Mouse (Mus musculus) liver, adult 2 months (tissue): Measurements from ENCODE around the gene Kcnab3. TPM values are rescaled to one million over a fixed set of nuclear protein-coding genes. Genes with fewer than 3 reads are reported as not detected.

Source experiments
- DNase-seq: peaks from one replicate; pipeline ENCODE4 v3.0.0-alpha.2; 2011; ENCODE audit warnings: low read depth, low spot score; ENCODE audit errors: extremely low read depth
- H3K27ac ChIP-seq: fragments of 200-500 bp; replicated peaks from 2 replicates; pipeline ENCODE4 v1.5.1; 2012; ENCODE audit warnings: low read depth, mild to moderate bottlenecking, control low read depth, inconsistent platforms, low read length; ENCODE audit not compliant: insufficient read depth
- H3K27me3 ChIP-seq: fragments of 200-500 bp; 2 replicates; pipeline ENCODE4 v1.6.1; 2012; ENCODE audit warnings: mild to moderate bottlenecking, moderate library complexity, low read length, inconsistent platforms; ENCODE audit not compliant: control insufficient read depth, insufficient read depth
- H3K36me3 ChIP-seq: fragments of 200-500 bp; 2 replicates; pipeline ENCODE4 v1.6.1; 2012; ENCODE audit warnings: low read length, inconsistent platforms; ENCODE audit not compliant: control insufficient read depth, insufficient read depth
- H3K4me1 ChIP-seq: fragments of 200-500 bp; 2 replicates; pipeline ENCODE4 v1.6.1; 2011; ENCODE audit warnings: low read length; ENCODE audit not compliant: control insufficient read depth, insufficient read depth
- H3K4me3 ChIP-seq: fragments of 200-500 bp; 2 replicates; pipeline ENCODE4 v1.5.1; 2011; ENCODE audit warnings: low read depth, mild to moderate bottlenecking, control low read depth, low read length, moderate library complexity; ENCODE audit not compliant: insufficient read depth
- H3K79me2 ChIP-seq: fragments of 200-500 bp; 2 replicates; pipeline ENCODE4 v1.6.1; 2012; ENCODE audit warnings: inconsistent platforms, mild to moderate bottlenecking, low read length, moderate library complexity; ENCODE audit not compliant: control insufficient read depth, insufficient read depth
- H3K9ac ChIP-seq: fragments of 200-500 bp; 2 replicates; pipeline ENCODE4 v1.6.1; 2012; ENCODE audit warnings: low read depth, mild to moderate bottlenecking, control low read depth, inconsistent platforms, low read length
- CTCF ChIP-seq: fragments of 200-500 bp; IDR thresholded peaks from 2 replicates; pipeline ENCODE4 v1.5.1; 2011; ENCODE audit warnings: low read depth, low read length, control low read depth
- POLR2A ChIP-seq: fragments of 200-500 bp; IDR thresholded peaks from 2 replicates; pipeline ENCODE4 v1.6.1; 2011; ENCODE audit warnings: low read length, control low read depth; ENCODE audit not compliant: insufficient read depth; ENCODE audit errors: extremely low read depth
- WGBS: fragments of 180-500 bp; shearing (Covaris S2); methylation state at CpG from one replicate; pipeline ENCODE4 v1.1.7; 2018; 5-methylcytosine and 5-hydroxymethylcytosine counted together
- polyA plus RNA-seq: library from polyadenylated mRNA; depleted of rRNA; stranded (reverse); fragments of >200 nt; gene quantifications from 2 replicates; pipeline ENCODE4 v1.2.3, GENCODE M21; 2012; rRNA removed
- total RNA-seq: library from RNA; depleted of rRNA; stranded (reverse); fragments of >200 nt; gene quantifications from 2 replicates; pipeline ENCODE4 v1.2.3, GENCODE M21; 2014; rRNA removed

Gene Kcnab3
- total and polyA plus RNA-seq, 2 experiments = 0.28 to 0.84 TPM

DNA sequence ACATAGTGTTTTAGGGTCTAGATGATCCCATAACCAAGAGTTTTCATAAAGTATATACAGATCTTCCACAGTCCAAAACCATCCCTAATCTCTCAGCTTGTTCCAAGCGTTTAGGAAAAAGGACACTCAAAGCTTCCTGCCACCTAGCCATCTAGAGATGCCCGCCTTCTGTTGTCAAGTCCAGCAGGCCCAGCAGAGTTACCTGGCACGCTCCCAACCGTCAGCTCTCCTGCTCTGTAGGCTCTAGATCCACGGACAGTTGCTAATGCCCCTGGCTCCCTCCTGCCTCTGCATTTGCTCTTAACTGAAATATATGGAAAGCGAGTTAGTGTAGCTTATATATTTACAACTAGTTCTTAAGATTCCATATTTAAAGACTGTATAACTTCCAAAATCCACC lies 55.3 kb downstream of the Kcnab3 start:
- Histone ChIP-seq H3K36me3 (no peaks in the 10 kb centered on the region), H3K4me3 (no peak overlapping the region), H3K27ac (no peak overlapping the region), H3K79me2 (no peaks in the 10 kb centered on the region), H3K4me1 (peaks cover 14% of the 10 kb centered on the region), H3K9ac (no peak overlapping the region), H3K27me3 (no peaks in the 10 kb centered on the region)
- no peak for TF ChIP-seq CTCF
- TF ChIP-seq POLR2A = no peak
- WGBS = 91% methylated on average over 6 of the region's 6 CpGs
- no peak for DNase-seq

Other genes starting within 250 kb of the Kcnab3 start
- 5.2 and 6.4 TPM in 2 replicates for gene Vamp2, start 237.8 kb upstream of the Kcnab3 start, total RNA-seq
- gene Vamp2, start 237.8 kb upstream of the Kcnab3 start, polyA plus RNA-seq = 21.7 and 36.9 TPM in 2 replicates
- gene Per1, start 231.0 kb upstream of the Kcnab3 start, total RNA-seq = 8.0 and 9.0 TPM in 2 replicates
- 4.6 and 6.9 TPM in 2 replicates for gene Per1, start 231.0 kb upstream of the Kcnab3 start, polyA plus RNA-seq
- not detected in 2 replicates for gene Hes7, start 205.9 kb upstream of the Kcnab3 start, total RNA-seq
- 0.05 TPM in 1 of 2 replicates, not detected in the other for gene Hes7, start 205.9 kb upstream of the Kcnab3 start, polyA plus RNA-seq
- 0.13 TPM in 1 of 2 replicates, not detected in the other for gene 9130213A22Rik, start 203.7 kb upstream of the Kcnab3 start, total RNA-seq
- 0.05 and 0.10 TPM in 2 replicates for gene 9130213A22Rik, start 203.7 kb upstream of the Kcnab3 start, polyA plus RNA-seq
- gene Aloxe3, start 200.4 kb upstream of the Kcnab3 start, total RNA-seq = not detected in 2 replicates
- gene Aloxe3, start 200.4 kb upstream of the Kcnab3 start, polyA plus RNA-seq = 0.09 TPM in 1 of 2 replicates, not detected in the other
- gene Alox12b, start 169.3 kb upstream of the Kcnab3 start, total RNA-seq = not detected in 2 replicates
- gene Alox12b, start 169.3 kb upstream of the Kcnab3 start, polyA plus RNA-seq = not detected in 2 replicates
- gene Alox8, start 128.4 kb upstream of the Kcnab3 start, total RNA-seq = not detected in 2 replicates
- gene Alox8, start 128.4 kb upstream of the Kcnab3 start, polyA plus RNA-seq = not detected in 2 replicates
- not detected in 2 replicates for gene Gucy2e, start 89.2 kb upstream of the Kcnab3 start, total RNA-seq
- gene Gucy2e, start 89.2 kb upstream of the Kcnab3 start, polyA plus RNA-seq = not detected in 2 replicates
- gene Cntrob, start 2.5 kb upstream of the Kcnab3 start, total RNA-seq = 2.5 and 3.0 TPM in 2 replicates
- 3.0 and 3.9 TPM in 2 replicates for gene Cntrob, start 2.5 kb upstream of the Kcnab3 start, polyA plus RNA-seq
- 37.5 and 40.9 TPM in 2 replicates for gene Trappc1, start 2.3 kb upstream of the Kcnab3 start, total RNA-seq
- 35.1 and 38.3 TPM in 2 replicates for gene Trappc1, start 2.3 kb upstream of the Kcnab3 start, polyA plus RNA-seq
- gene Rnf227, start 14.2 kb downstream of the Kcnab3 start, total RNA-seq = 0.55 and 0.67 TPM in 2 replicates
- gene Rnf227, start 14.2 kb downstream of the Kcnab3 start, polyA plus RNA-seq = 0.35 and 0.41 TPM in 2 replicates
- gene Chd3, start 43.1 kb downstream of the Kcnab3 start, total RNA-seq = 45.2 and 57.5 TPM in 2 replicates
- 55.2 and 80.2 TPM in 2 replicates for gene Chd3, start 43.1 kb downstream of the Kcnab3 start, polyA plus RNA-seq
- gene Naa38, start 69.2 kb downstream of the Kcnab3 start, total RNA-seq = 86.6 and 91.5 TPM in 2 replicates
- gene Naa38, start 69.2 kb downstream of the Kcnab3 start, polyA plus RNA-seq = 133 and 150 TPM in 2 replicates
- 33.9 and 40.7 TPM in 2 replicates for gene Cyb5d1, start 69.4 kb downstream of the Kcnab3 start, total RNA-seq
- 21.1 and 22.1 TPM in 2 replicates for gene Cyb5d1, start 69.4 kb downstream of the Kcnab3 start, polyA plus RNA-seq
- 1.3 and 1.7 TPM in 2 replicates for gene Tmem88, start 72.0 kb downstream of the Kcnab3 start, total RNA-seq
- gene Tmem88, start 72.0 kb downstream of the Kcnab3 start, polyA plus RNA-seq = 6.7 and 8.5 TPM in 2 replicates
- 1.6 and 2.3 TPM in 2 replicates for gene Kdm6b, start 87.4 kb downstream of the Kcnab3 start, total RNA-seq
- gene Kdm6b, start 87.4 kb downstream of the Kcnab3 start, polyA plus RNA-seq = 4.2 and 4.6 TPM in 2 replicates
- under 0.01 and 0.09 TPM in 2 replicates for gene Dnah2, start 222.9 kb downstream of the Kcnab3 start, total RNA-seq
- gene Dnah2, start 222.9 kb downstream of the Kcnab3 start, polyA plus RNA-seq = 0.02 TPM in 2 replicates
- under 0.01 TPM in 1 of 2 replicates, not detected in the other for gene Efnb3, start 233.9 kb downstream of the Kcnab3 start, total RNA-seq
- 0.11 and 0.17 TPM in 2 replicates for gene Efnb3, start 233.9 kb downstream of the Kcnab3 start, polyA plus RNA-seq